Mouse (Mus musculus) hindbrain, embryonic 11.5 days (tissue): ENCODE results near the gene Gtf3c4. TPM values are rescaled to one million over a fixed set of nuclear protein-coding genes. Genes with fewer than 3 reads are reported as not detected.
A peak's percentile ranks its signal among the peaks of the same experiment; 100 is the strongest.

Experiments used
- ATAC-seq: fragments of 200-750 bp; cut with Nextera tagmentation; 2 replicates; pipeline ENCODE4 v1.8.0; 2017; ENCODE audit warnings: mild to moderate bottlenecking, moderate TSS enrichment, moderate library complexity; ENCODE audit not compliant: low FRiP score
- DNase-seq: peaks from one replicate; pipeline ENCODE4 v3.0.0-alpha.2; 2015; ENCODE audit warnings: low spot score
- H3K27ac ChIP-seq: fragments of 300-500 bp; sonication (generic); 2 replicates; pipeline ENCODE4 v1.5.1; 2014; ENCODE audit warnings: mild to moderate bottlenecking, low read depth, low read length
- H3K27me3 ChIP-seq: fragments of 300-500 bp; sonication (generic); 2 replicates; pipeline ENCODE4 v1.6.1; 2014; ENCODE audit warnings: mild to moderate bottlenecking, low read length, moderate library complexity, mixed read lengths; ENCODE audit not compliant: control insufficient read depth, insufficient read depth
- H3K36me3 ChIP-seq: fragments of 300-500 bp; sonication (generic); 2 replicates; pipeline ENCODE4 v1.6.1; 2014; ENCODE audit warnings: mild to moderate bottlenecking, low read length, moderate library complexity, mixed read lengths; ENCODE audit not compliant: control insufficient read depth, insufficient read depth
- H3K4me1 ChIP-seq: fragments of 300-500 bp; sonication (generic); replicated peaks from 2 replicates; pipeline ENCODE4 v1.6.1; 2014; ENCODE audit warnings: low read length, mixed read lengths; ENCODE audit not compliant: control insufficient read depth, insufficient read depth
- H3K4me2 ChIP-seq: fragments of 300-500 bp; sonication (generic); replicated peaks from 2 replicates; pipeline ENCODE4 v1.6.1; 2014; ENCODE audit warnings: mild to moderate bottlenecking, low read depth, low read length
- H3K4me3 ChIP-seq: fragments of 300-500 bp; sonication (generic); 2 replicates; pipeline ENCODE4 v1.5.1; 2014; ENCODE audit warnings: low read depth, low read length
- H3K9ac ChIP-seq: fragments of 300-500 bp; sonication (generic); 2 replicates; pipeline ENCODE4 v1.6.1; 2014; ENCODE audit warnings: low read depth, low read length
- H3K9me3 ChIP-seq: fragments of 300-500 bp; sonication (generic); 2 replicates; pipeline ENCODE4 v1.6.1; 2016; ENCODE audit warnings: low read length; ENCODE audit not compliant: control insufficient read depth
- WGBS: fragments of 180-500 bp; shearing (Covaris S2); extraction: QIAGEN DNeasy Blood & Tissue Kit; methylation state at CpG from one replicate; pipeline ENCODE4 v1.1.7; 2014; 5-methylcytosine and 5-hydroxymethylcytosine counted together
- polyA plus RNA-seq: library from polyadenylated mRNA; unstranded; fragments of >200 nt; fragmentation: Nextera tagmentation; extraction: Ambion mirVana; gene quantifications from 2 replicates; pipeline ENCODE4 v1.2.1, GENCODE M21; 2014

Gene Gtf3c4
- polyA plus RNA-seq, 1 experiment from 2014 or later, result 29.5 TPM

DNA sequence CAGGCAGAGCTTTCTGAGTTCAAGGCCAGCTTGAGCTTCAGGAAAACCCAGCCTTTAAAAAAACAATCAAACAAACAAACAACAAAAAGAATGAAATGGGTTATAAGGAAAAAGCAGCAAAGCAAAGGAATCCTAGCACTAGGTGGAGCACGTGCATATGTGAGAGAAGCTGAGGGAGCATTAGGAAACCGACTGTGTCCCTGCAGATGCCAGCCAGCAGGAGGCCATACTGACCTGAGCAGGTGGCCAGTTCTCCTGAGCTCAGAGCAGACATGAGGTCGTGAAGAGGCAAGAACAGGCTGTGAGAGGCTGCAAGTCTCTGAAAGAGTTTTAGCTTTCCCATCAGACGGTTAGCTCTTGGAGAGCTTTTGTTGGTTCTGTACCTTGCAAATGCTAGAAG is 10.9 kb downstream of the Gtf3c4 start:
- ATAC-seq (no peak), DNase-seq (no peak)
- 54% methylated on average over 4 of the region's 4 CpGs for WGBS

DNA sequence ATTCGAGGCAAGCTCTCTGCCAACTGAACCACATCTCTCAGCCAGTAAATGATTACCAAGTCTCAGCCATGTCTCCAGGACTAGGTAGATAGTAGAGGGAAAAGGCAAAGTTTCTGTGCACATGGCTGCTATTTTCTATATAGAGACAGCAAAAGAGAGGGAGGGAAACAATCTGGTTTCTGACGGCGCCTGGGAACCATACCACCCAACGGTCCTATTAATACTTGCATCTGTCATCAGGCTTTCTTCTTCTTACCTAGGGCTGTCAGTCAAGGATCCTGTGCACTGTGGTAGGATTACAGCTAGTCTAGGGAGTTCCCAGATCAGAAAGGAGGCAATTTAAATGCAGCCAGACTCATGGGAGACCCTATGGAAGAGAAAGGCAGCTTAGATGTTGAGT is 21.3 kb downstream of the Gtf3c4 start:
- Histone ChIP-seq H3K27me3 (no peaks in the 10 kb centered on the region), H3K27ac (no peak overlapping the region), H3K4me1 (no peaks in the 10 kb centered on the region), H3K4me3 (no peak overlapping the region), H3K9me3 (no peaks in the 10 kb centered on the region), H3K36me3 (no peaks in the 10 kb centered on the region), H3K9ac (no peak overlapping the region), H3K4me2 (no peak overlapping the region)
- DNase-seq (no peak), ATAC-seq (no peak)
- WGBS, result 84% methylated on average over 4 of the region's 4 CpGs

More for the DNA sequence above, 10.9 kb downstream of the Gtf3c4 start:
- Histone ChIP-seq H3K36me3 (peaks cover 20% of the 10 kb centered on the region), H3K27ac (no peak overlapping the region), H3K4me3 (no peak overlapping the region), H3K4me1 (no peaks in the 10 kb centered on the region), H3K9ac (no peak overlapping the region), H3K27me3 (no peaks in the 10 kb centered on the region), H3K4me2 (no peak overlapping the region), H3K9me3 (no peaks in the 10 kb centered on the region)

DNA sequence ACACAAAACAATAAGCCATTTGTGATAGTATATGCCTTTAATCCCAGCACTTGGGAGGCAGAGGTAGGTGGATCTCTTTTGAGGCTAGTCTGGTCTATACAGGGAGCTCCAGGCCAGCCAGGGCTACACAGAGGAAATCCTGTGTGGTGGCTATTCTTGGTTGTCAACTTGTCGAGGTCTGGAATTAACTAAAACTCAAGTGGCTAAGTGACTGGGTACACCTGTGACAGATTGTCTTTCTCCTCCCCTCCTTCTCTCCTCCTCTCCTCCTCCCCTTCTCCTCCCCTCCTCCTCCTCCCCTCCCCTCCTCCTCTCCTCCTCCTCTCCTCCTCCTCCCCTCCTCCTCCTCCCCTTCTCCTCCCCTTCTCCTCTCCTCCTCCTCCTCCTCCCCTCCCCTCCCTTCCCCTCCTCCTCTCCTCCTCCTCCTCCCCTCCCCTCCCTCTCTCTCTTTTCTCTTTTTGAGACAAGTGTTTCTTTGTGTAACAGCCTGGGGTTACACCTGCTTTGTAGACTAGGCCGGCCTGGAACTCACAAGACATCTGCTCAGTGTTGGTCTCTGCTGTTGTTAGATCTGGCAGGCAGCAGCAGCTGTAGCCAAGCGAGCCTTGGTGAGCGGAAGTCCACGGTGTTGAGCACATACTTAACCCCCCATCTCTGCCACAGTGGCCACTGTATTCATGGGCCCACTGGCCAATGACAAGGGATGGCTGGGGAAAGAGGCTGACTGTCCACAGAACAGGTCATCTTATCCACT is 29.7 kb downstream of the Gtf3c4 start:
- Histone ChIP-seq H3K9me3 (no peaks in the 10 kb centered on the region), H3K27me3 (no peaks in the 10 kb centered on the region), H3K36me3 (no peaks in the 10 kb centered on the region), H3K4me3 (no peak overlapping the region), H3K27ac (no peak overlapping the region), H3K4me2 (no peak overlapping the region), H3K9ac (no peak overlapping the region), H3K4me1 (no peaks in the 10 kb centered on the region)
- ATAC-seq (no peak), DNase-seq (no peak)
- 42% methylated on average over 5 of the region's 5 CpGs for WGBS

DNA sequence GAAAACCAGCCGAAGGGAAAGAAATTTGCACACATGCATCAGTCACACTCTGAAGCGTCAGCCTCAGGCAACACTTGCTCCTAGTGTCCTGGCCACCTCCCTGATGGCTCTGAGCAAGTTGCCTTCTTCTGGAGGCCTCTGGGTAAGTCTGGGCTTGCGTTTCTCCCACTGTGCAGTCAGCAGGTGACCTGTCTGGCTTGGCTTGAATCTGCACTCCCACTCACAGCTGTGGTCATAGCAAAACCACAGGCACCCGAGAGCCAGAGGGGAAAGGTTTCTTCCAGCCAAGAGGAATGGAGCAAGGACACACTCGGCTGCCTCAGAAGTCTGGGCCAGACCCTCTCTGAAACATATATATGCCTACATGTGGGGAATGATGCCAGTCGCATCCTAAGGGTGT is 31.3 kb downstream of the Gtf3c4 start:
- ATAC-seq, result no peak
- DNase-seq, result no peak
- Histone ChIP-seq H3K36me3 (no peaks in the 10 kb centered on the region), H3K4me2 (no peak overlapping the region), H3K9ac (no peak overlapping the region), H3K4me3 (no peak overlapping the region), H3K27ac (no peak overlapping the region), H3K9me3 (no peaks in the 10 kb centered on the region), H3K27me3 (no peaks in the 10 kb centered on the region), H3K4me1 (no peaks in the 10 kb centered on the region)
- 83% methylated on average over 6 of the region's 6 CpGs for WGBS

DNA sequence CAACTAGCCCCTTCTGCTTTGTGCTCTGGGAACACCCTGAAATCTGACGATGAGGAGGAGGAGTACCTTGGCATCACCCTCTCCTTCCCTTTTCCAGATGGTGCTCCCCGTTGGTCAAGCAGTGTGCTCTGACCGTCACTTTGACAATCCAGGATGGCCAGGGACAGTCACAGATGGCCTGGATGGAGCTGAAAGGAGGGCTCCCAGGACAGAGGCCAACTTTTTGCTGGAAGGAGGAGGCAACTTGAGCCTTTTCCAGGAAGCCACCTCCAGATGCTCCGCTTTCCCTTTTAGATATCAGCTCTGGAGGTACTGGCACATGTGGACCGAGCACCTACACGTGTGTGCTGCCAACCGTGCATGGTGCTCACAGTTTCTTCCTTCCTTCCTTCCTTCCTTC is 36.8 kb downstream of the Gtf3c4 start:
- Histone ChIP-seq H3K27me3 (no peaks in the 10 kb centered on the region), H3K4me3 (no peak overlapping the region), H3K27ac (no peak overlapping the region), H3K9ac (no peak overlapping the region), H3K9me3 (no peaks in the 10 kb centered on the region), H3K36me3 (no peaks in the 10 kb centered on the region), H3K4me1 (no peaks in the 10 kb centered on the region), H3K4me2 (no peak overlapping the region)
- DNase-seq (no peak), ATAC-seq (no peak)
- 92% methylated on average over 7 of the region's 7 CpGs for WGBS

DNA sequence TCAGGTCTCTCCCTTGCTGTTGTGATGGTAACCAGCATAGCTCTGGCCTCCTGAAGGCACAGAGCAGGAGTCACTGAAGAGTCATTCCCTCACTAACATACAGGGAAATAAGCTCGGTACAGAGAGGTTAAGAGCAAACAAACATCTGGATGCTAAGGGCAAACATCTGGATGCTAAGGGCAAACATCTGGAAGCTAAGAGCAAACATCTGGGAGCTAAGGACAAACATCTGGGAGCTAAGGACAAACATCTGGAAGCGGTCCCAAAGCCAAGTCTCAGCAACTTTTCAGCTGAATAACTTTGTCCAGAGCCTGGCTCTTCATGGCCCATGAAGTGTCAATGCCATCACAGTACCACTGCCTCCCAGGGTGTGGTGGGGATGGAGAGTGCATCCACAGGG is 40.6 kb downstream of the Gtf3c4 start:
- 80% methylated on average over 2 of the region's 2 CpGs for WGBS
- H3K36me3 ChIP-seq, result no peaks in the 10 kb centered on the region
- no peak overlapping the region for H3K4me2 ChIP-seq
- H3K9ac ChIP-seq, result no peak overlapping the region
- H3K27ac ChIP-seq, result no peak overlapping the region
- no peak for ATAC-seq
- no peaks in the 10 kb centered on the region for H3K27me3 ChIP-seq
- no peaks in the 10 kb centered on the region; the same call in 1 of the 2 replicates for H3K4me1 ChIP-seq
- H3K9me3 ChIP-seq, result no peaks in the 10 kb centered on the region
- no peak for DNase-seq
- H3K4me3 ChIP-seq, result no peak overlapping the region

DNA sequence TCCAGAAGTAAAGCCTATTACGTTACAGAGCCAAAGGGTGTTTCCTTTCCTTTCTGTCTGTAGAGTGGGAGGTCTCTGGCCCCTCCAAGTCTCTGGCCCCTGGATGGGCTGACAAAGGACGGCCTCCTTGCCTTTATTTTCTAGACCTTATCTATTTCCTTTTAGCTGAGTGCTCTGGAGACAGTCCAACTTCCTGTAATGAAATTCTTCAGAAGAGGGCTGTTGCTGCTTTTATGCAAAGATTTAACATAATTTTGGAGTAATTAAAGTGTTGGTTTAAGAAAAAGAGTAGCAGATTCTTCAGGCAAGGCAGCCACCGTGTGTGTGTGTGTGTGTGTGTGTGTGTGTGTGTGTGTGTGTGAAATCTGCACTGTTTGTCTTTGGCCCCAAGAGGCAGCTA is 41.8 kb downstream of the Gtf3c4 start:
- ATAC-seq (no peak), DNase-seq (no peak)
- no peaks in the 10 kb centered on the region for H3K27me3 ChIP-seq
- H3K4me2 ChIP-seq, result no peak overlapping the region
- no peaks in the 10 kb centered on the region; the same call in 1 of the 2 replicates for H3K4me1 ChIP-seq
- no peaks in the 10 kb centered on the region for H3K9me3 ChIP-seq
- WGBS, result 42% methylated on average over 3 of the region's 3 CpGs
- no peak overlapping the region for H3K27ac ChIP-seq
- no peaks in the 10 kb centered on the region for H3K36me3 ChIP-seq
- no peak overlapping the region for H3K4me3 ChIP-seq
- H3K9ac ChIP-seq, result no peak overlapping the region

DNA sequence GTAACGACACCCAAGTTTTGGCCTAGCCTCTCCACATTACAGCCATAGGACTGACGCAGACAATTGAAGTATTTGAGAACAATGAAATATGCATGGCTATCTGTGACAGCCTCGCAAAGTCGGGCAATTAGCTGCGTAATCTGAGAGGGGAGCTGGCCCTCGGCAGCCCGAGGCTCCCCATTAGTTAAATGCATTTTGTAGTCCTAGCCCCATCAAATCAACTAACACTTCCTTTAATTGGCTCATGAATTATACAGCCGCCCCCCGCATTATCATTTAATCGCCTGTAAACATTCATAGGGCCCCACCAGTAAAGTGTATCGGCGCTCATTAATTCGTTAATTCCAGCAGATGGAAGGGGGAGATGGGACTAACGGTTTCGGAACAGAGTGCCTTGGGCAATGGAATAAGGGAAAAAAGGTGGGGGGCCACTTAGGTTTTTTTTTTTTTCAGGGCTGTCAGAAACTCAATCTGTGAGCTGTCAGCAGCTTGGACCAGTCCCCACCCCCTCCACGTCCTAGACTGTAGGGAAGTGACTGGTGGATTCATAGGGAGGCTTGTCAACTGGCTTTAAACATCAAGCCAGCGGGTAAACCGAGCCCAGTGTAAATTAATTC is 42.6 kb downstream of the Gtf3c4 start:
- DNase-seq, result peak; percentile 34
- Histone ChIP-seq H3K9ac (no peak overlapping the region), H3K4me3 (no peak overlapping the region), H3K4me2 (no peak overlapping the region), H3K36me3 (no peaks in the 10 kb centered on the region), H3K27me3 (no peaks in the 10 kb centered on the region), H3K27ac (0 out of 2 replicates have a peak overlapping the region, but pooled peaks have one; percentile 34), H3K4me1 (no peaks in the 10 kb centered on the region; the same call in 1 of the 2 replicates), H3K9me3 (no peaks in the 10 kb centered on the region)
- ATAC-seq, result peak; percentile 53
- WGBS, result 49% methylated on average over 18 of the region's 18 CpGs

DNA sequence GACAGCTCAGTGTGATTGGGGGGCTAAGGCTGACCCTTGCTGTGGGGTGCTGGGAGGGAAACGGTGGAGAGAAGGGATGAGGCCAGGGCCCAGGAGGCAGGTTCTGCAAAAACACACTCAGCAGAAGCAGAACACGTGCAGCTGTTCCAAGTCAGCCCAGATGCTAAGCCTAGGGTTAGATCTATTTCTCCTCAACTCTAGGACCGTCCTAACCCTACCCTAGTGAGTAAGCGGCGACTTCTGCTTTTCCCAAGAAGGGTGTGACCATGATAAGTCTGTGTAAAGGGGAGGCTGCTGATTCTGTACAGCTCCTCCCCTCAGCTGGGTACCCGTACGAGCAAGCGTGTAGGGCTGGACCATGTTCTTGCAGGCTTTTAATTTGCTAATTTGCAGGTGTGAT is 43.9 kb downstream of the Gtf3c4 start:
- Histone ChIP-seq H3K4me2 (no peak overlapping the region), H3K4me1 (no peaks in the 10 kb centered on the region; the same call in 1 of the 2 replicates), H3K27ac (no peak overlapping the region), H3K9ac (no peak overlapping the region), H3K36me3 (no peaks in the 10 kb centered on the region), H3K9me3 (no peaks in the 10 kb centered on the region), H3K27me3 (no peaks in the 10 kb centered on the region), H3K4me3 (no peak overlapping the region)
- DNase-seq (no peak), ATAC-seq (no peak)
- WGBS, result 77% methylated on average over 8 of the region's 8 CpGs
